Comparison of ENCODE assay signal across 26 mouse cellular contexts in genomic region chr10:63396963-63397362, GRCm38 (mm10). TPM values are rescaled to one million over a fixed set of nuclear protein-coding genes. Genes with fewer than 3 reads are reported as not detected.
"Had no signal": no experiment of that assay in that cellular context is flagged by ENCODE, and none has a peak within 500 bp of the region (broad histone marks: within the 10 kb centered on the region; RNA-seq: fewer than 3 reads in every experiment).

No protein-coding gene starts in this region.

- H3K4me3 ChIP-seq: midbrain, embryonic 10.5 days; midbrain, embryonic 12.5 days; myocyte; neural tube, embryonic 13.5 days; neural tube, embryonic 15.5 days had no signal

- H3K36me3 ChIP-seq: midbrain, embryonic 10.5 days; midbrain, embryonic 12.5 days; neural tube, embryonic 15.5 days had no signal

- H3K9me3 ChIP-seq: midbrain, embryonic 10.5 days; midbrain, embryonic 12.5 days; neural tube, embryonic 13.5 days; neural tube, embryonic 15.5 days had no signal

- H3K9ac ChIP-seq: lung, embryonic 14.5 days; midbrain, embryonic 12.5 days; neural tube, embryonic 13.5 days; neural tube, embryonic 15.5 days had no signal

- ATAC-seq: midbrain, embryonic 16.5 days had no signal

- H3K4me2 ChIP-seq: lung, embryonic 14.5 days; midbrain, embryonic 12.5 days; neural tube, embryonic 13.5 days; neural tube, embryonic 15.5 days had no signal

- H3K4me1 ChIP-seq: midbrain, embryonic 10.5 days; midbrain, embryonic 12.5 days; neural tube, embryonic 13.5 days; neural tube, embryonic 15.5 days had no signal

- H3K27me3 ChIP-seq: midbrain, embryonic 12.5 days; neural tube, embryonic 13.5 days; neural tube, embryonic 15.5 days had no signal

- H3K27ac ChIP-seq: midbrain, embryonic 10.5 days; midbrain, embryonic 12.5 days; neural tube, embryonic 13.5 days; neural tube, embryonic 15.5 days had no signal

- DNase-seq: lung, embryonic 14.5 days; lung, postnatal 10 days; lung, postnatal 4 days; midbrain, embryonic 14.5 days; retina, postnatal 1 day; right cerebral cortex, adult 18-20 months; right cerebral cortex, postnatal 25 days; right cerebral cortex, postnatal 4 days; spleen, adult 18-20 months; thymus, adult 18-20 months; thymus, postnatal 14 days; thymus, postnatal 36 days had no signal

RNA-seq across cellular contexts. Expression of gene Gm7075, which starts 24.6 kb away (rescaled TPM):
- total RNA-seq: megakaryocyte, adult 5-6 weeks; megakaryocyte-erythroid progenitor cell, adult 5-6 weeks had no signal
- polyA plus RNA-seq: lung, embryonic 14.5 days; lung, embryonic 16.5 days; midbrain, embryonic 10.5 days; midbrain, embryonic 12.5 days; midbrain, embryonic 14.5 days; midbrain, embryonic 16.5 days; myocyte; neural tube, embryonic 11.5 days; neural tube, embryonic 13.5 days; neural tube, embryonic 15.5 days; small intestine, adult 2 months; stomach, embryonic 14.5 days; stomach, embryonic 16.5 days; thymus, postnatal 0 days had no signal

RNA-seq across cellular contexts. Expression of gene Ctnna3, which starts 32.9 kb away (rescaled TPM):
- total RNA-seq: megakaryocyte, adult 5-6 weeks; megakaryocyte-erythroid progenitor cell, adult 5-6 weeks had no signal
- polyA plus RNA-seq: midbrain, embryonic 12.5 days had no signal
